Mouse (Mus musculus): Measurements from ENCODE around the gene Olfr180.

The Olfr180 gene

DNA sequence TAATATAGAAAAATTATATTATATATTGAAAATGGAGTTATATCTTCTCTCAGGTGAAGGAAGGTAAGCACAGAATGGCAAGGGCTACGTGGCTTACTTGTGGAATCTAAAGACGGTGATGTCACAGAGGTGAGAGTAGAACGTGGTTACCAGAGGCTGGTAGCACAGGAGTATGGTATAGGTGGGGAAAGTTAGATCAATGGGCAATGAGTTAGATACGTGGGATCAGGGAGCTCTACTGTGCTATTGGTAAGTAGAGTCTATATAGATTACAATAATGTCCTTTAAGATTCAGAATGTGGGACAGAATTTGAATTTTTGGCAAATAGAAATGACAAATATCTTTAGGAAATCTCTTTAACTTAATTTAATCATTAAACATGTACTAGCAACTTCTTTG lies at the start of gene Olfr180:
Gene Olfr180, minus strand, starts transcription at position 101 of the 400 bp plus-strand sequence.
- no peak for DNase-seq (ENCODE audit: low read depth, low spot score)

GRCm38 (mm10) chr16:58928655-58929054 lies 537 bp downstream of the Olfr180 start, which contains the start of gene Olfr181:
Gene Olfr181 (minus strand): TSS chr16:58928755.
- DNase-seq (ENCODE audit: low read depth, low spot score), result no peak

DNA sequence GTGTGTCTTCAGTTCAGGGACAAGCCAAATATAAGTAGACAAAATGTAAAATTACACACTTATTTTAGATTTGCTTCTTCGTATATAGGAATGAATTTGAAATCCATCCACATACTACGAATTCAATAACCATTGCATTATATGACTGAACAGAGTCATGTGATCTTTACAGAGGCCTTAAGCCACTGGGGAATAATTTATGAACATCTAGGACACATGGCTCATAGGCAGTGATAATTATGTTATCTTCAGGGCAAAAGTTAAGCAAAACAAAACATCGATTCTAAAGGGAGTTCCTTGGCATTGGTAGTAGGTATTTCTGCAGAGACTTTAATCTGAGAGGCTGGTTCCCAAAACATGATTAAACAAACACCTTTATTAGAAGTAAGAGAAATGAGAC lies 37.2 kb downstream of the Olfr180 start, which contains the start of gene Olfr178:
Gene Olfr178, minus strand, starts transcription at position 101 of the 400 bp plus-strand sequence.
- DNase-seq (ENCODE audit: low read depth, low spot score), result no peak

GRCm38 (mm10) chr16:58884416-58884815 lies 44.8 kb downstream of the Olfr180 start:
- DNase-seq (ENCODE audit: low read depth, low spot score), result peak; percentile 51

- DNase-seq (ENCODE audit: low read depth, low spot score), result no peak
Measured at GRCm38 (mm10) chr16:58874668-58875067, 54.5 kb downstream of the Olfr180 start, which contains the start of gene Olfr177. Gene Olfr177 (minus strand): TSS chr16:58874768.
